Mouse (Mus musculus): Measurements from ENCODE around the gene Mfsd4b4. TPM values are rescaled to one million over a fixed set of nuclear protein-coding genes. Genes with fewer than 3 reads are reported as not detected.

Gene Mfsd4b4
- polyA plus RNA-seq, 1 experiment: 0.68 TPM

DNA sequence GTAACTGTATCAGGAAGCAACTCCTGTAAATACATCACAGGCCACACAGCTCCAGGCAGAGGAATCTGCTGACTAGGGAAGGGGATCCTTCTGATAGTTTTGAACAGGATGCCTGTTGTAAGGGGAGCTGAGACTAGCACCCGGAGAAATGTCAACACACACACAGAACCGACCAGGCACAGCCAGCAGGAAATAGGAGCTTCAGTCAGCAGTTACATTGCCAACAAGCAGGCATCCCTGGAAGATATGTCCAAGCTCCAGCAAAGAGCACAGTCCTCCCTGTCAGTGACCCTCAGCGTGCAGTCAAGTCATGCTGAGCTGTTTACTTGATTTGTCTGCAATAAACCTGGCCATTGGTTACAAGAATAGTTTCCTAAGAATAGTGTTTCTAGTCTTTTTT is 10.4 kb downstream of the Mfsd4b4 start:
- no peak for TF ChIP-seq CEBPB (IDR thresholded peaks at IDR 0.05; ENCODE audit: low read depth)
- no peak for TF ChIP-seq USF1 (IDR thresholded peaks at IDR 0.05; ENCODE audit: low read depth)
- no peak for TF ChIP-seq CTCF (IDR thresholded peaks at IDR 0.05; ENCODE audit: control insufficient read depth, insufficient read depth, insufficient read length)
- TF ChIP-seq MYOD1 (IDR thresholded peaks at IDR 0.05; ENCODE audit: control insufficient read depth, insufficient read length, low read depth): no peak
- TF ChIP-seq MYOG (IDR thresholded peaks at IDR 0.05; ENCODE audit: control insufficient read depth, extremely low read depth, insufficient read length): no peak
- TF ChIP-seq FOSL1 (IDR thresholded peaks at IDR 0.05; ENCODE audit: insufficient read depth, low read length, poor library complexity, severe bottlenecking): no peak
- no peak for TF ChIP-seq MAX (IDR thresholded peaks at IDR 0.05)
- Histone ChIP-seq H3K36me3 (ENCODE audit: control insufficient read depth, insufficient read depth) (no peaks in the 10 kb centered on the region), H3K4me3 (ENCODE audit: insufficient read depth, poor library complexity, severe bottlenecking) (no peak overlapping the region), H3K79me3 (ENCODE audit: low read depth) (no peaks in the 10 kb centered on the region), H3ac (ENCODE audit: control insufficient read depth, insufficient read length, low read depth) (no peak overlapping the region), H3K27me3 (ENCODE audit: control insufficient read depth, insufficient read depth, insufficient read length) (no peaks in the 10 kb centered on the region), H3K79me2 (ENCODE audit: control insufficient read depth, insufficient read depth) (no peaks in the 10 kb centered on the region)

DNA sequence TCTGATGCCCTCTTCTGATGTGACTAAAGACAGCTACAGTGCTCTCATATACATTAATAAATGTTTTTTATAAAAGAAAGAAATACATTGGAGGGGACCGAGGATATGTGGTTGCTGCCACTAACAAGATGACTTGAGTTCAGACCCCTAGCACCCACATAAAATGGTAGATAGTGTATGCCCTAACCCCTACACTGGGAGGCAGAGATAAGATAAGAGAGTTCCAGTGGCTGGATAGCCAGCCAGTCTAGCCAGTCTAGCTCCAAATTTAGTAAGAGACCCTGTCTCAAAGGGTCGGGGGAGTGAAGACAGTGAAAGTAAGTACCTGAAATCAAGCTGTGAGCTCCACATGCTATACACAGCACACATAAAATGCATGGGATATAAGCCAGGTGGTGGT is 33.5 kb downstream of the Mfsd4b4 start:
- Histone ChIP-seq H3K79me2 (ENCODE audit: control insufficient read depth, insufficient read depth) (no peaks in the 10 kb centered on the region), H3K27me3 (ENCODE audit: control insufficient read depth, insufficient read depth, insufficient read length) (no peaks in the 10 kb centered on the region), H3K36me3 (ENCODE audit: control insufficient read depth, insufficient read depth) (peaks cover 43% of the 10 kb centered on the region), H3ac (ENCODE audit: control insufficient read depth, insufficient read length, low read depth) (no peak overlapping the region), H3K4me3 (ENCODE audit: insufficient read depth, poor library complexity, severe bottlenecking) (no peak overlapping the region), H3K79me3 (ENCODE audit: low read depth) (no peaks in the 10 kb centered on the region)
- no peak for TF ChIP-seq MYOD1 (IDR thresholded peaks at IDR 0.05; ENCODE audit: control insufficient read depth, insufficient read length, low read depth)
- no peak for TF ChIP-seq MAX (IDR thresholded peaks at IDR 0.05)
- TF ChIP-seq USF1 (IDR thresholded peaks at IDR 0.05; ENCODE audit: low read depth): no peak
- TF ChIP-seq CTCF (IDR thresholded peaks at IDR 0.05; ENCODE audit: control insufficient read depth, insufficient read depth, insufficient read length): no peak
- no peak for TF ChIP-seq MYOG (IDR thresholded peaks at IDR 0.05; ENCODE audit: control insufficient read depth, extremely low read depth, insufficient read length)
- TF ChIP-seq FOSL1 (IDR thresholded peaks at IDR 0.05; ENCODE audit: insufficient read depth, low read length, poor library complexity, severe bottlenecking): no peak
- no peak for TF ChIP-seq CEBPB (IDR thresholded peaks at IDR 0.05; ENCODE audit: low read depth)

GRCm38 (mm10) chr10:39842621-39843020 is 56.4 kb downstream of the Mfsd4b4 start:
- H3K27me3 ChIP-seq (ENCODE audit: control insufficient read depth, insufficient read depth, insufficient read length): no peaks in the 10 kb centered on the region
- H3K79me3 ChIP-seq (ENCODE audit: low read depth): no peaks in the 10 kb centered on the region
- no peaks in the 10 kb centered on the region for H3K79me2 ChIP-seq (ENCODE audit: control insufficient read depth, insufficient read depth)
- no peak overlapping the region for H3K4me3 ChIP-seq (ENCODE audit: insufficient read depth, poor library complexity, severe bottlenecking)
- H3K36me3 ChIP-seq (ENCODE audit: control insufficient read depth, insufficient read depth): peaks cover 52% of the 10 kb centered on the region
- no peak overlapping the region for H3ac ChIP-seq (ENCODE audit: control insufficient read depth, insufficient read length, low read depth)
- TF ChIP-seq CEBPB (IDR thresholded peaks at IDR 0.05; ENCODE audit: low read depth) (no peak), CTCF (IDR thresholded peaks at IDR 0.05; ENCODE audit: control insufficient read depth, insufficient read depth, insufficient read length) (no peak), MYOD1 (IDR thresholded peaks at IDR 0.05; ENCODE audit: control insufficient read depth, insufficient read length, low read depth) (no peak), MAX (IDR thresholded peaks at IDR 0.05) (no peak), MYOG (IDR thresholded peaks at IDR 0.05; ENCODE audit: control insufficient read depth, extremely low read depth, insufficient read length) (no peak)

Other genes with a start within 250 kb of the Mfsd4b4 start
- 1.8 TPM for gene Rev3l, start 167.1 kb downstream of the Mfsd4b4 start, polyA plus RNA-seq (2012; fragmentation: generic; extraction: Trizol)
- not detected for gene Mfsd4b2, start 27.7 kb upstream of the Mfsd4b4 start, polyA plus RNA-seq (2012; fragmentation: generic; extraction: Trizol)
- gene Mfsd4b3, start 60.9 kb upstream of the Mfsd4b4 start, polyA plus RNA-seq (2012; fragmentation: generic; extraction: Trizol): 0.19 TPM
- gene Mfsd4b5, start 87.4 kb upstream of the Mfsd4b4 start, polyA plus RNA-seq (2012; fragmentation: generic; extraction: Trizol): 0.01 TPM
- gene Mfsd4b1, start 126.0 kb upstream of the Mfsd4b4 start, polyA plus RNA-seq (2012; fragmentation: generic; extraction: Trizol): not detected
- 1.5 TPM for gene Slc16a10, start 243.0 kb upstream of the Mfsd4b4 start, polyA plus RNA-seq (2012; fragmentation: generic; extraction: Trizol)